Mouse (Mus musculus): Measurements from ENCODE around the gene Cfap44.

Gene Cfap44

GRCm38 (mm10) chr16:44394577-44395243, at the start of gene Cfap44:
TSS of gene Cfap44 (plus strand) at chr16:44394796.
- peak; percentile 87 for DNase-seq

GRCm38 (mm10) chr16:44347071-44347901, 47.3 kb upstream of the Cfap44 start, which contains the start of gene Spice1:
TSS of gene Spice1 (plus strand) at chr16:44347121.
- DNase-seq: peak; percentile 99

GRCm38 (mm10) chr16:44349801-44350397, 44.7 kb upstream of the Cfap44 start:
- DNase-seq: no peak

- DNase-seq: no peak
These were observed 38.3 kb upstream of the Cfap44 start for GRCm38 (mm10) chr16:44356291-44356690.

GRCm38 (mm10) chr16:44357571-44358268, 36.9 kb upstream of the Cfap44 start:
- DNase-seq: peak; percentile 47

- peak; percentile 53 for DNase-seq
These were observed 32.4 kb upstream of the Cfap44 start for GRCm38 (mm10) chr16:44361921-44362890.

- no peak for DNase-seq
These were observed 29.1 kb upstream of the Cfap44 start for GRCm38 (mm10) chr16:44365522-44365921.

GRCm38 (mm10) chr16:44375459-44375858, 19.1 kb upstream of the Cfap44 start:
- DNase-seq: no peak

- no peak for DNase-seq
These were observed 14.6 kb upstream of the Cfap44 start for GRCm38 (mm10) chr16:44380006-44380405.

- no peak for DNase-seq
These were observed 13.0 kb upstream of the Cfap44 start for GRCm38 (mm10) chr16:44381578-44381977.

- no peak for DNase-seq
These were observed 11.0 kb upstream of the Cfap44 start for GRCm38 (mm10) chr16:44383549-44383948.

- no peak for DNase-seq
These were observed 10.3 kb upstream of the Cfap44 start for GRCm38 (mm10) chr16:44384251-44384650.

GRCm38 (mm10) chr16:44391877-44392548, 2.6 kb upstream of the Cfap44 start:
- DNase-seq: peak; percentile 64

- no peak for DNase-seq
These were observed 10.3 kb downstream of the Cfap44 start for GRCm38 (mm10) chr16:44404933-44405332.

- no peak for DNase-seq
These were observed 12.6 kb downstream of the Cfap44 start for GRCm38 (mm10) chr16:44407211-44407610.

GRCm38 (mm10) chr16:44408290-44408689, 13.7 kb downstream of the Cfap44 start:
- DNase-seq: no peak

GRCm38 (mm10) chr16:44410176-44410575, 15.6 kb downstream of the Cfap44 start:
- DNase-seq: peak; percentile 26

- no peak for DNase-seq
These were observed 23.0 kb downstream of the Cfap44 start for GRCm38 (mm10) chr16:44417596-44417995.

- DNase-seq: no peak
These were observed 27.1 kb downstream of the Cfap44 start for GRCm38 (mm10) chr16:44421735-44422134.

- peak; percentile 16 for DNase-seq
These were observed 28.9 kb downstream of the Cfap44 start for GRCm38 (mm10) chr16:44423499-44423898.

GRCm38 (mm10) chr16:44428456-44428855, 33.9 kb downstream of the Cfap44 start:
- DNase-seq: no peak

Data from kidney, postnatal 10 days (tissue).